Mouse (Mus musculus) heart, adult 2 months (tissue): ENCODE measurements around the gene Defa36. TPM values are rescaled to one million over a fixed set of nuclear protein-coding genes. Genes with fewer than 3 reads are reported as not detected.
"Not testable (repeated sequence)": the region's sequence is repeated elsewhere in the genome, so short reads cannot be mapped to it uniquely, and the experiment has no call there.

ENCODE experiments used
- DNase-seq, 2 experiments: peaks; one replicate each; pipeline ENCODE4 v3.0.0; 2021
- H3K27ac ChIP-seq: fragments of 200-600 bp; 2 replicates; pipeline ENCODE4 v1.8.1; 2022
- H3K27me3 ChIP-seq: fragments of 200-500 bp; 2 replicates; pipeline ENCODE4 v1.6.1; 2012; ENCODE audit warnings: mild to moderate bottlenecking, low read length, inconsistent platforms, mixed read lengths; ENCODE audit not compliant: control insufficient read depth, insufficient read depth
- H3K36me3 ChIP-seq: fragments of 200-500 bp; 2 replicates; pipeline ENCODE4 v1.6.1; 2012; ENCODE audit warnings: low read length, inconsistent platforms; ENCODE audit not compliant: control insufficient read depth, insufficient read depth
- H3K4me1 ChIP-seq: fragments of 200-500 bp; 2 replicates; pipeline ENCODE4 v1.6.1; 2011; ENCODE audit warnings: low read length; ENCODE audit not compliant: control insufficient read depth, insufficient read depth
- H3K4me3 ChIP-seq: fragments of 200-600 bp; 2 replicates; pipeline ENCODE4 v1.8.1; 2022
- H3K79me2 ChIP-seq: fragments of 200-500 bp; replicated peaks from 2 replicates; pipeline ENCODE4 v1.6.1; 2012; ENCODE audit warnings: mild to moderate bottlenecking, inconsistent platforms, low read length, moderate library complexity, mixed read lengths; ENCODE audit not compliant: control insufficient read depth, insufficient read depth
- H3K9ac ChIP-seq: fragments of 200-500 bp; 2 replicates; pipeline ENCODE4 v1.6.1; 2012; ENCODE audit warnings: low read depth, mild to moderate bottlenecking, control low read depth, inconsistent platforms, low read length, mixed read lengths
- WGBS: fragments of 180-500 bp; shearing (Covaris S2); methylation state at CpG from one replicate; pipeline ENCODE4 v1.1.7; 2018; 5-methylcytosine and 5-hydroxymethylcytosine counted together
- intact Hi-C: fragments of 180-260 bp; cut with DNase I; formaldehyde crosslinking; loops from one replicate; pipeline ENCODE4 v1.15.1; 2025
- long read RNA-seq: library from polyadenylated mRNA; stranded (forward); transcript quantifications from one replicate; pipeline ENCODE4 v2.0.0, GENCODE M21; 2021
- polyA plus RNA-seq: library from polyadenylated mRNA; depleted of rRNA; stranded (reverse); fragments of >200 nt; gene quantifications from 2 replicates; pipeline ENCODE4 v1.2.3, GENCODE M21; 2012; rRNA removed
- total RNA-seq, 2 experiments: library from RNA; stranded (reverse); gene quantifications; 2 replicates each; pipeline ENCODE4 v1.2.3; 2021

Defa36 gene
- total RNA-seq (not detected), polyA plus RNA-seq (not detected in 2 replicates)
- long read RNA-seq: 0 reads

DNA sequence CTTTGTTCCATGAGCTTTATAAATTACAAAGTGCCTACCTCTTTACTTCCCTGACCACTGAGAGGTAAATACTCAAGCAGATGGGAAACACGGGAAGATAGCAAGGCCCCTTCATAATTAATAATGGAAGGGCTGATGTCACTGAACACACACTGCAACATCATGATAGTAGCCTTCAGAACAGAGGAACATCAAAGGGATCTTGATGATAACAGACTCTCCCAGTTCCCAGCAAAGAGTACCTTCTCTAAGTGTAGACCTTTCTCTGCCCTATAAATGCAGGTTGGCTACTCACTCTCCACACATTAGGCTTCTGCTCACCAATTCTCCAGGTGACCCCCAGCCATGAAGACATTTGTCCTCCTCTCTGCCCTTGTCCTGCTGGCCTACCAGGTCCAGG lies at the start of gene Defa36:
TSS of gene Defa36 (plus strand) at position 301 of the 400 bp plus-strand sequence.
- DNase-seq, H3K4me1 ChIP-seq, H3K79me2 ChIP-seq, intact Hi-C loops, H3K36me3 ChIP-seq, H3K9ac ChIP-seq, H3K4me3 ChIP-seq, H3K27ac ChIP-seq, H3K27me3 ChIP-seq: not testable (repeated sequence)
- WGBS: no CpG with 5 or more reads among the region's 1 CpGs

- H3K4me1 ChIP-seq, H3K27ac ChIP-seq, H3K4me3 ChIP-seq, H3K79me2 ChIP-seq, H3K36me3 ChIP-seq, H3K9ac ChIP-seq, intact Hi-C loops, H3K27me3 ChIP-seq, DNase-seq: not testable (repeated sequence)
- WGBS: 20% methylated on average over 1 of the region's 2 CpGs
These were observed 49.0 kb upstream of the Defa36 start, which contains the start of gene Defa2 for GRCm38 (mm10) chr8:21378215-21378614. Gene Defa2, plus strand, starts transcription at chr8:21378515.

GRCm38 (mm10) chr8:21391511-21391910 lies 35.7 kb upstream of the Defa36 start, which contains the start of gene Defa33:
Gene Defa33, plus strand, starts transcription at chr8:21391811.
- H3K4me3 ChIP-seq, DNase-seq, H3K9ac ChIP-seq, H3K4me1 ChIP-seq, H3K36me3 ChIP-seq, H3K27me3 ChIP-seq, intact Hi-C loops, H3K79me2 ChIP-seq, H3K27ac ChIP-seq: not testable (repeated sequence)
- WGBS: no CpG with 5 or more reads among the region's 2 CpGs

GRCm38 (mm10) chr8:21456460-21456859 lies 29.2 kb downstream of the Defa36 start, which contains the start of gene Gm7849:
Gene Gm7849, minus strand, starts transcription at chr8:21456560.
- H3K4me3 ChIP-seq, H3K27me3 ChIP-seq, H3K36me3 ChIP-seq, intact Hi-C loops, H3K27ac ChIP-seq, DNase-seq, H3K9ac ChIP-seq, H3K4me1 ChIP-seq, H3K79me2 ChIP-seq: not testable (repeated sequence)
- WGBS: no CpG with 5 or more reads among the region's 1 CpGs

Other genes starting within 250 kb of the Defa36 start
- not detected for gene Defa31, start 235.8 kb upstream of the Defa36 start, total RNA-seq
- not detected in 2 replicates for gene Defa31, start 235.8 kb upstream of the Defa36 start, polyA plus RNA-seq
- gene Gm15293, start 225.8 kb upstream of the Defa36 start, total RNA-seq: not detected
- gene Gm15293, start 225.8 kb upstream of the Defa36 start, polyA plus RNA-seq: not detected in 2 replicates
- gene Gm15292, start 177.7 kb upstream of the Defa36 start, total RNA-seq: not detected
- gene Gm15292, start 177.7 kb upstream of the Defa36 start, polyA plus RNA-seq: not detected in 2 replicates
- not detected for gene Defa27, start 111.9 kb upstream of the Defa36 start, total RNA-seq
- gene Defa27, start 111.9 kb upstream of the Defa36 start, polyA plus RNA-seq: not detected in 2 replicates
- gene Defa29, start 100.4 kb upstream of the Defa36 start, total RNA-seq: not detected
- not detected in 2 replicates for gene Defa29, start 100.4 kb upstream of the Defa36 start, polyA plus RNA-seq
- not detected for gene Defa2, start 48.9 kb upstream of the Defa36 start, total RNA-seq
- not detected in 2 replicates for gene Defa2, start 48.9 kb upstream of the Defa36 start, polyA plus RNA-seq
- not detected for gene Defa33, start 35.6 kb upstream of the Defa36 start, total RNA-seq
- not detected in 2 replicates for gene Defa33, start 35.6 kb upstream of the Defa36 start, polyA plus RNA-seq
- not detected for gene Gm7849, start 29.1 kb downstream of the Defa36 start, total RNA-seq
- not detected in 2 replicates for gene Gm7849, start 29.1 kb downstream of the Defa36 start, polyA plus RNA-seq
- not detected for gene Defa20, start 81.8 kb downstream of the Defa36 start, total RNA-seq
- not detected in 2 replicates for gene Defa20, start 81.8 kb downstream of the Defa36 start, polyA plus RNA-seq
- gene Defa32, start 101.6 kb downstream of the Defa36 start, total RNA-seq: not detected
- not detected in 2 replicates for gene Defa32, start 101.6 kb downstream of the Defa36 start, polyA plus RNA-seq
- not detected for gene Defa37, start 138.0 kb downstream of the Defa36 start, total RNA-seq
- gene Defa37, start 138.0 kb downstream of the Defa36 start, polyA plus RNA-seq: not detected in 2 replicates
- gene Defa28, start 155.6 kb downstream of the Defa36 start, total RNA-seq: not detected
- gene Defa28, start 155.6 kb downstream of the Defa36 start, polyA plus RNA-seq: not detected in 2 replicates
- gene Gm7861, start 167.1 kb downstream of the Defa36 start, total RNA-seq: not detected
- 0.57 TPM in 1 of 2 replicates, not detected in the other for gene Gm7861, start 167.1 kb downstream of the Defa36 start, polyA plus RNA-seq
- gene Defa26, start 190.8 kb downstream of the Defa36 start, total RNA-seq: not detected
- not detected in 2 replicates for gene Defa26, start 190.8 kb downstream of the Defa36 start, polyA plus RNA-seq
- not detected for gene Defa17, start 228.4 kb downstream of the Defa36 start, total RNA-seq
- gene Defa17, start 228.4 kb downstream of the Defa36 start, polyA plus RNA-seq: not detected in 2 replicates
- not detected for gene Defa34, start 238.4 kb downstream of the Defa36 start, total RNA-seq
- gene Defa34, start 238.4 kb downstream of the Defa36 start, polyA plus RNA-seq: not detected in 2 replicates